Mouse (Mus musculus) thymus, adult 2 months (tissue): Measurements from ENCODE around the gene Rgs3. TPM values are rescaled to one million over a fixed set of nuclear protein-coding genes. Genes with fewer than 3 reads are reported as not detected.

Experiments used
- DNase-seq: peaks from one replicate; pipeline ENCODE4 v3.0.0; 2021
- H3K27ac ChIP-seq: fragments of 200-500 bp; 2 replicates; pipeline ENCODE4 v1.5.1; 2012; ENCODE audit warnings: low read length, control low read depth; ENCODE audit not compliant: control insufficient read depth, insufficient read depth
- H3K27me3 ChIP-seq: fragments of 200-500 bp; 2 replicates; pipeline ENCODE4 v1.6.1; 2012; ENCODE audit warnings: mild to moderate bottlenecking, low read length, moderate library complexity, mixed read lengths; ENCODE audit not compliant: control insufficient read depth, insufficient read depth
- H3K36me3 ChIP-seq: fragments of 200-500 bp; 2 replicates; pipeline ENCODE4 v1.6.1; 2012; ENCODE audit warnings: mild to moderate bottlenecking, low read length, moderate library complexity; ENCODE audit not compliant: control insufficient read depth, insufficient read depth
- H3K4me1 ChIP-seq: fragments of 200-500 bp; replicated peaks from 2 replicates; pipeline ENCODE4 v1.6.1; 2012; ENCODE audit warnings: low read length; ENCODE audit not compliant: control insufficient read depth, insufficient read depth
- H3K4me3 ChIP-seq: fragments of 200-500 bp; 2 replicates; pipeline ENCODE4 v1.5.1; 2012; ENCODE audit warnings: mild to moderate bottlenecking, low read length, control low read depth, moderate library complexity; ENCODE audit not compliant: control insufficient read depth, insufficient read depth
- CTCF ChIP-seq: fragments of 200-500 bp; IDR thresholded peaks from 2 replicates; pipeline ENCODE4 v1.5.1; 2012; ENCODE audit warnings: mild to moderate bottlenecking, control low read depth, low read length, moderate library complexity, borderline replicate concordance; ENCODE audit not compliant: control insufficient read depth, poor library complexity, insufficient read depth; ENCODE audit errors: extremely low read depth
- POLR2A ChIP-seq: fragments of 200-500 bp; IDR thresholded peaks from 2 replicates; pipeline ENCODE4 v1.6.1; 2012; ENCODE audit warnings: mild to moderate bottlenecking, low read length, control low read depth, moderate library complexity; ENCODE audit not compliant: control insufficient read depth, poor library complexity, insufficient read depth; ENCODE audit errors: extremely low read depth
- WGBS: fragments of 180-500 bp; shearing (Covaris S2); methylation state at CpG from one replicate; pipeline ENCODE4 v1.1.7; 2018; 5-methylcytosine and 5-hydroxymethylcytosine counted together
- polyA plus RNA-seq: library from polyadenylated mRNA; depleted of rRNA; stranded (reverse); fragments of >200 nt; gene quantifications from 2 replicates; pipeline ENCODE4 v1.2.3, GENCODE M21; 2012

Gene Rgs3
- polyA plus RNA-seq, 1 experiment = 81.3 TPM

GRCm38 (mm10) chr4:62698521-62698920, 138.9 kb downstream of the Rgs3 start:
- H3K27ac ChIP-seq = no peak overlapping the region
- no peaks in the 10 kb centered on the region for H3K27me3 ChIP-seq
- TF ChIP-seq POLR2A = no peak
- H3K4me3 ChIP-seq = no peak overlapping the region
- no peak for DNase-seq
- no peaks in the 10 kb centered on the region; the same call in 1 of the 2 replicates for H3K36me3 ChIP-seq
- WGBS = 87% methylated on average over 3 of the region's 3 CpGs
- peaks cover 9% of the 10 kb centered on the region for H3K4me1 ChIP-seq

DNA sequence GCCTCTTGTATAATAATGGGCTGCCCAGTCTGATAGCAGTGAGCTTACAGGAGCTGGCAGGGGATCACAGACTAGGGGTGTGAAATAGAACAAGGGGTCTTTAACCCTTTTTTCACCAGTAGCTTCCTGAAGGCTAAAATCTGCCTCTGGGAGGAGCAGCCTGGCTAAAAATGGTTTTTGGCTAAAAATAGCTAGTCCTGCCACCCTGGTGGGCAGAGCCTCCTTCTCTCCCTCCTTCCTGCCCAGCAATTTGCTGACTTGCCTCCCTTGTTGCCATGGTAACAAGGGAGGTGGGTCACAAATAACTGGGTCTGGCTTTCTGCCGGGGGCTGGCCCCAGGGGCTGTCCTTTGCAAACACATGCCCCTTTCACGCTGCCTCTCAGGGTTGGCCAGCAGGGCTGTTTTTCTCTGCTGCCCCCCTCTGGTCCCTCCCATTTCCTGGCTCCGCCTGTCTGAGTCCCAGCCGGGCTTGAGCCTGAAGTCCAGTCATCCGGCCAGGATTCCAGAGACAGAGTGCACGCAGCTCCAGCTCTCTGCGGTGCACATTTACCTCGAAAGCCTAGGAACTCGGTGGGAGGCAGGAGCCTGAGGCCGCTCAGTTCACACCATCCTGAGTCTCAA, 139.7 kb downstream of the Rgs3 start:
- no peaks in the 10 kb centered on the region; the same call in 1 of the 2 replicates for H3K36me3 ChIP-seq
- DNase-seq = no peak
- H3K4me3 ChIP-seq = no peak overlapping the region
- no peaks in the 10 kb centered on the region for H3K27me3 ChIP-seq
- H3K27ac ChIP-seq = no peak overlapping the region
- TF ChIP-seq POLR2A (no peak), CTCF (no peak)
- H3K4me1 ChIP-seq = peaks cover 9% of the 10 kb centered on the region
- 56% methylated on average over 10 of the region's 10 CpGs for WGBS

GRCm38 (mm10) chr4:62700426-62700825, 140.8 kb downstream of the Rgs3 start:
- H3K27me3 ChIP-seq = no peaks in the 10 kb centered on the region
- no peak overlapping the region for H3K4me3 ChIP-seq
- peaks cover 8% of the 10 kb centered on the region for H3K4me1 ChIP-seq
- H3K36me3 ChIP-seq = no peaks in the 10 kb centered on the region; the same call in 1 of the 2 replicates
- H3K27ac ChIP-seq = no peak overlapping the region
- TF ChIP-seq CTCF = no peak
- no peak for TF ChIP-seq POLR2A
- DNase-seq = no peak
- whole genome bisulfite sequencing = 95% methylated on average over 5 of the region's 5 CpGs

DNA sequence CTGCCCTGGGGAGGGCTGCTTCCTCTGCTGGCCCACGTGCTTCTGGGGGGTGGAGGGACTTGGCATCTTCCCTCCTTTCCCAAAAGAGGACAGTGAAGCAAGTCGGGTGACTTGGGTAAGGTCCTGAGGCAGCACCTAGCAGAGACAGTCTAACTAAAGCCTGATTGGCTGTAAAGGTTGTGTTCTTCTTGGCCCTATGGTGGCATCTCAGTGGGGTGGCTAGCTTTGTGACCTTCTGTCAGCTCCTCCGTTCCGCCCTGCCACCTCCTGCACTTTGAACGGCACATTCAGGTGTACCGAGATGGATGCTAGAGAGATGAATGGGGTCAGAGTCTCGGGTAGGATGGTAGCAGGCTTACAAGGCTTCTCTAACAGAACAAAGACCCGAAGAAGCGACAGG, 143.5 kb downstream of the Rgs3 start:
- Histone ChIP-seq H3K4me3 (no peak overlapping the region), H3K4me1 (0 out of 2 replicates have a peak, but pooled peaks cover 4% of the 10 kb centered on the region), H3K27me3 (no peaks in the 10 kb centered on the region), H3K36me3 (no peaks in the 10 kb centered on the region; the same call in 1 of the 2 replicates), H3K27ac (no peak overlapping the region)
- no peak for TF ChIP-seq POLR2A
- TF ChIP-seq CTCF = no peak
- no peak for DNase-seq
- WGBS = 85% methylated on average over 9 of the region's 9 CpGs

GRCm38 (mm10) chr4:62704204-62704603, 144.6 kb downstream of the Rgs3 start:
- no peak overlapping the region for H3K4me3 ChIP-seq
- no peak for DNase-seq
- 96% methylated on average over 13 of the region's 13 CpGs for WGBS
- no peak overlapping the region for H3K27ac ChIP-seq
- no peaks in the 10 kb centered on the region; the same call in 1 of the 2 replicates for H3K36me3 ChIP-seq
- TF ChIP-seq POLR2A = no peak
- TF ChIP-seq CTCF = no peak
- H3K4me1 ChIP-seq = 0 out of 2 replicates have a peak, but pooled peaks cover 4% of the 10 kb centered on the region
- no peaks in the 10 kb centered on the region for H3K27me3 ChIP-seq

DNA sequence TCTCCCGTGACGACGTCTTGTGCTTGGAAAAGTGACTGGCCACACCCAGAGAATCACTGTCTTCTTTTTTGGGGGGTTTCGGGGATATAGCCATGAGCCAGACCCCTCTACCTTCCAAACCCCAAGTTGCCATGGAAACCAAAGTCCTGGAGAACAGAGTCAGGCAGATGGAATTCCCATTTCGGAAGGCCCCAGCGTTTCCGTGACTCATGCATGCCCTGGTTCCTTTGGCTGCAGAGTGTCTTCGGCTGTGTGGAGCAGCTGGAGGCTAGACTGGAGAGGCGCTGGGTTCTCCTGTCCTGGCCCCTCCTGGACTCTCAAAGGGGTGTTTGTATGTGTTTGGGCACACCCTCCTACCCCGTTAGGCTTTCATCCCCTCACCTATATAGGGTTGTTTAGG, 145.4 kb downstream of the Rgs3 start:
- Histone ChIP-seq H3K27me3 (no peaks in the 10 kb centered on the region), H3K27ac (no peak overlapping the region), H3K4me1 (0 out of 2 replicates have a peak, but pooled peaks cover 4% of the 10 kb centered on the region), H3K4me3 (no peak overlapping the region), H3K36me3 (no peaks in the 10 kb centered on the region; the same call in 1 of the 2 replicates)
- 86% methylated on average over 10 of the region's 10 CpGs for WGBS
- no peak for DNase-seq
- no peak for TF ChIP-seq POLR2A
- no peak for TF ChIP-seq CTCF

GRCm38 (mm10) chr4:62705749-62706148, 146.1 kb downstream of the Rgs3 start:
- TF ChIP-seq CTCF (no peak), POLR2A (no peak)
- DNase-seq = no peak
- WGBS = 90% methylated on average over 3 of the region's 3 CpGs
- Histone ChIP-seq H3K27ac (no peak overlapping the region), H3K27me3 (no peaks in the 10 kb centered on the region), H3K36me3 (no peaks in the 10 kb centered on the region), H3K4me1 (0 out of 2 replicates have a peak, but pooled peaks cover 4% of the 10 kb centered on the region), H3K4me3 (no peak overlapping the region)
